Mouse (Mus musculus) ES-Bruce4 (cell line): Measurements from ENCODE around the gene Gpr132.

Experiments used
- CTCF ChIP-seq: IDR thresholded peaks from one replicate; pipeline ENCODE4 v1.8.1; 2011; ENCODE audit warnings: low read depth, low read length
- EP300 ChIP-seq: IDR thresholded peaks from 2 replicates; pipeline ENCODE4 v1.6.1; 2011; ENCODE audit warnings: low read depth, low read length; ENCODE audit not compliant: insufficient read depth
- POLR2A ChIP-seq: IDR thresholded peaks from one replicate; pipeline ENCODE4 v1.8.1; 2011; ENCODE audit warnings: low read length; ENCODE audit not compliant: insufficient read depth

- TF ChIP-seq CTCF (no peak), POLR2A (no peak), EP300 (no peak)
Measured at GRCm38 (mm10) chr12:112872991-112873390, 5.0 kb upstream of the Gpr132 start.
